In the genomic region with DNA sequence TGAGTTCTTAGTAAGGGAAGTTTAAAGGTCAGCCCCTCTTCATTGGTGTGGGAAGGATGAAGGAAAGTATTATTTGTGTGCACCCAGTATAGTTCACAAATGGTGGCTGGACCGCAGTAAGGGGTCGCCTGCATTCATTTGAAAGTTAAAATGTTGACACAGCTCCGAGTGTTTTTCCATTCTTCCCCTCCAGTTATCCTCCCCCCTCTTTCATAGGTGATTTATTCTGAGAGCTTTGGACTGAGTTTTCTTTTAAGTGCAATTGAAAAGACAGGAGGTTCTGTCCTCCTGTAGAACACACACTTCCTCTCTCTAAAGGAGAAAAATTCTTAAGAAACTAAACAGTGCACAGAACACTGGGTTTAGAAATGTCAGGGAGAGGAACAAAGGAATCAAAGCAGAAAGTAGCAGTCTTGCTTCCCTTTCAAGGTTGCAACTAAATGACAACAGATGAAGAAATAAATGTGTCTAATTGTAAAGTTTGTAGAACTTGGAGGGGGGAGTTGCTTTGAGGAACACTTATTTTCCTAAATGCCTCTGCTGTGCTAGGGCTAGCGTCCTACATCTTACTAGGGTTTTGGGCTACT, we compare ENCODE assay signal across 11 mouse cellular contexts.
"Had no signal": no experiment of that assay in that cellular context is flagged by ENCODE, and none has a peak within 500 bp of the region (broad histone marks: within the 10 kb centered on the region; RNA-seq: fewer than 3 reads in every experiment).

No protein-coding gene starts in this region.

- H3K4me1 ChIP-seq: neural tube, embryonic 12.5 days had no signal

- ATAC-seq: liver, postnatal 0 days had no signal

- H3K4me3 ChIP-seq: intestine, embryonic 15.5 days; limb, embryonic 12.5 days; liver, embryonic 13.5 days; lung, embryonic 15.5 days; midbrain, embryonic 10.5 days; neural tube, embryonic 12.5 days had no signal

- H3K27ac ChIP-seq: intestine, embryonic 15.5 days; limb, embryonic 12.5 days; liver, embryonic 13.5 days; lung, embryonic 15.5 days; midbrain, embryonic 10.5 days; neural tube, embryonic 12.5 days had no signal

- H3K9ac ChIP-seq: intestine, embryonic 15.5 days; limb, embryonic 12.5 days; liver, embryonic 13.5 days; liver, postnatal 0 days; lung, embryonic 15.5 days; neural tube, embryonic 12.5 days had no signal

- H3K4me2 ChIP-seq: intestine, embryonic 15.5 days; limb, embryonic 12.5 days; liver, embryonic 13.5 days; lung, embryonic 15.5 days; neural tube, embryonic 12.5 days had no signal

- H3K36me3 ChIP-seq: intestine, embryonic 15.5 days; limb, embryonic 12.5 days; liver, embryonic 13.5 days; lung, embryonic 15.5 days; midbrain, embryonic 10.5 days; neural tube, embryonic 12.5 days had no signal

- DNase-seq: layer of hippocampus, adult 9-11 months; liver; liver, embryonic 13.5 days; liver, postnatal 0 days; midbrain, embryonic 14.5 days; thymus, postnatal 4 days had no signal

- H3K27me3 ChIP-seq: intestine, embryonic 15.5 days; limb, embryonic 12.5 days; liver, embryonic 13.5 days; lung, embryonic 15.5 days; neural tube, embryonic 12.5 days had no signal

- H3K9me3 ChIP-seq: intestine, embryonic 15.5 days; limb, embryonic 12.5 days; liver, embryonic 13.5 days; lung, embryonic 15.5 days; midbrain, embryonic 10.5 days; neural tube, embryonic 12.5 days had no signal
